Mouse (Mus musculus) embryonic fibroblast, embryonic 13.5 days (primary cell): ENCODE results near the gene Kif13a.

Source experiments
- CTCF ChIP-seq: IDR thresholded peaks from 2 replicates; pipeline ENCODE4 v1.5.1; 2011; ENCODE audit warnings: mild to moderate bottlenecking, control low read depth, low read length, moderate library complexity, borderline replicate concordance; ENCODE audit not compliant: insufficient read depth
- POLR2A ChIP-seq: IDR thresholded peaks from 2 replicates; pipeline ENCODE4 v1.6.1; 2011; ENCODE audit warnings: low read depth, mild to moderate bottlenecking, control low read depth, low read length, moderate library complexity

GRCm38 (mm10) chr13:46970286-46970945 lies 40.7 kb upstream of the Kif13a start:
- TF ChIP-seq CTCF (no peak), POLR2A (no peak)
